Mouse (Mus musculus): ENCODE results near the gene I830077J02Rik.

DNA sequence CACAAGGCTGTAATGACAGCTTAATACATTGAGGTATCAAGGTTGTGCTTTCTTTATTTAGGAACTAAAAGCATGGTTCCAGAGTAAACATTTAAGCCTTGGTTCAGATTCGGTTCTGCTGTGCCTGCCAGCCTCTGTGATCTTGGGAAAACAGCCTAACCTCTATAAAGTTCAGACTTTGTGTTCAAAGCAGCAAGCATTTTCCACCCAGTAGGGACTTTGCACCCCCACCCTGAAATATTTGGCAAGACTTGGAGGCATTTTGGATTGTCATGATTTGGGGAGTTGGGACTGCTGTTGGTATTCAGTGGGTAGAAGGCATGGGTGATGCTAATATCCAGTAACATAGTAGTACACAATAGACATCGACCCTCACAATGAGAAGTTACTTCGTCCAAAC, 43.5 kb downstream of the I830077J02Rik start:
- TF ChIP-seq CTCF (conservative IDR thresholded peaks at IDR 0.05; ENCODE audit: insufficient read depth, insufficient read length, low read depth, low read length): no peak
- no peak for TF ChIP-seq POLR2A (IDR thresholded peaks at IDR 0.05; ENCODE audit: low read depth, low read length)

Measured in kidney, adult 2 months (tissue).